In the genomic region with DNA sequence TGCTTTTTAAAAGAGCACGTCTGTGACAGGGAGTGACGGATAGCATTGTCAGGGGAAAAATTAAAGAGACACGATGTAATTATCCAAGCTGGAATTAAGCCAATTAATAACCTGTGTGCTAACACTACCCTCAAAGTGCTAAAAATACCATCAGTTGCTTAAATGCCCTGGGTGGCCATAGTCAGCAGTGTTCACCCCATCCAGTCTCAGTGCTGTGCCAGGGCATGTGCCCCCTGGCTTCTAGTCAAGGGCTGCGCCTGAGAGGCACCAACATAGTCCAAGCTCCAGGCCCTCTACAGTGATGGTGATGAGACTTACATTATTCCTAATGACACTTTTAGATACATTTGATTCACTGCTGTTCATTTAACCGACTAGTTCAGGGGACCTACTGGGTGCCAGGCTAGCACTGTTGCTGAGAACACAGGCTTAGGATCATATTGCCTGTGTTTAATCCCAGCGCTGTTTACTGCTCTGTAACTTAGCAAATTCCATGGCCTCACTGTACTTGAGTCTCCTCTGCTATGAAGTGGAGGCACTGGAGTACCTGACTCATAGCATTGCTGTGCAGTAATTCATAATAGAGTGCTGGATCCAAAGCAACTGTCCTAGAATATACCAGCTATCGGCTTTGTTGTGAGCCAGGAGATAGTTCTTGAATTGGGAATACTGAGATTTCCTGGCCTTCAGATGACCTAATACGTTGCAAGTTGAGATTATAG, we compare ENCODE assay signal across 11 mouse cellular contexts.
A peak's percentile ranks its signal among the peaks of the same experiment; 100 is the strongest.
DNase-seq lines count a peak whose midpoint lies in the region; TF ChIP-seq lines count a peak whose summit lies in the region.
"Had no signal": no experiment of that assay in that cellular context is flagged by ENCODE, and none has a peak within 500 bp of the region (broad histone marks: within the 10 kb centered on the region; RNA-seq: fewer than 3 reads in every experiment).

No protein-coding gene starts in this region.

- H3K27ac ChIP-seq in left cerebral cortex, adult 2 months, result no peak overlapping the region
- H3K27ac ChIP-seq: hindbrain, embryonic 14.5 days; liver, embryonic 15.5 days; midbrain, embryonic 15.5 days had no signal

- intact Hi-C loops in gastrocnemius, postnatal 36 days (cut with DNase I), result no loop called here
- intact Hi-C loops in left cerebral cortex, adult 2 months (cut with DNase I), result no loop called here
- intact Hi-C loops in left cerebral cortex, postnatal 36 days (cut with DNase I), result loop anchor here (5.0 to 10.0 kb wide), 3 partner anchors 33 to 665 kb away; partner anchors contain the start of gene Zbtb20

- peak; percentile 63 for DNase-seq in gastrocnemius, adult 18-20 months (ENCODE audit: low spot score)
- no peak for DNase-seq in gastrocnemius, postnatal 36 days
- no peak for DNase-seq in left cerebral cortex, adult 2 months (ENCODE audit: extremely low spot score in 1 of 2, low spot score in 2 of 2)
- no peak for DNase-seq in left cerebral cortex, postnatal 36 days (ENCODE audit: low spot score in 2 of 2)
- DNase-seq in cerebellum, postnatal 10 days, result peak; percentile 47 to 54
- peak; percentile 69 for DNase-seq in lung, postnatal 25 days (ENCODE audit: low spot score)
- DNase-seq in frontal cortex, adult 2 months (ENCODE audit: extremely low spot score in 1 of 2, low spot score in 1 of 2), result no peak
- no peak for DNase-seq in B cell, adult 2 months

- no peak overlapping the region for H3K4me3 ChIP-seq in left cerebral cortex, adult 2 months
- H3K4me3 ChIP-seq: liver, embryonic 15.5 days; midbrain, embryonic 15.5 days had no signal

- TF ChIP-seq CTCF in left cerebral cortex, adult 2 months (IDR thresholded peaks at IDR 0.05), result peak; percentile 5; the same call in 1 of the 2 replicates

Comparison
In these comparisons a context has a peak if more than half of its experiments do, and no peak if none do; other contexts are left out.
1. DNase-seq: peak in gastrocnemius, adult 18-20 months (single experiment), cerebellum, postnatal 10 days (2 of 2) and lung, postnatal 25 days (single experiment); none in gastrocnemius, postnatal 36 days (0 of 2), left cerebral cortex, adult 2 months (0 of 2), left cerebral cortex, postnatal 36 days (0 of 2), frontal cortex, adult 2 months (0 of 2) and B cell, adult 2 months (0 of 2).